Mouse (Mus musculus) embryonic facial prominence, embryonic 11.5 days (tissue): ENCODE data around the gene Gal3st2c. TPM values are rescaled to one million over a fixed set of nuclear protein-coding genes. Genes with fewer than 3 reads are reported as not detected.
"Not testable (repeated sequence)": the region's sequence is repeated elsewhere in the genome, so short reads cannot be mapped to it uniquely, and the experiment has no call there.

ENCODE experiments used
- ATAC-seq: fragments of 200-750 bp; cut with Nextera tagmentation; replicated peaks from 2 replicates; pipeline ENCODE4 v1.8.0; 2017; ENCODE audit warnings: low read depth; ENCODE audit not compliant: insufficient number of reproducible peaks, low FRiP score, low TSS enrichment
- DNase-seq: peaks from one replicate; pipeline ENCODE4 v3.0.0-alpha.2; 2015; ENCODE audit warnings: low spot score
- H3K27ac ChIP-seq: fragments of 300-500 bp; sonication (generic); replicated peaks from 2 replicates; pipeline ENCODE4 v1.5.1; 2014; ENCODE audit warnings: mild to moderate bottlenecking, low read depth, low read length, control low read depth
- H3K27me3 ChIP-seq: fragments of 300-500 bp; sonication (generic); 2 replicates; pipeline ENCODE4 v1.6.1; 2014; ENCODE audit warnings: mild to moderate bottlenecking, low read length, moderate library complexity, mixed read lengths; ENCODE audit not compliant: control insufficient read depth, insufficient read depth
- H3K36me3 ChIP-seq: fragments of 300-500 bp; sonication (generic); replicated peaks from 2 replicates; pipeline ENCODE4 v1.6.1; 2014; ENCODE audit warnings: low read depth, mild to moderate bottlenecking, low read length, moderate library complexity, mixed read lengths; ENCODE audit not compliant: control insufficient read depth, insufficient read depth
- H3K4me1 ChIP-seq: fragments of 300-500 bp; sonication (generic); 2 replicates; pipeline ENCODE4 v1.6.1; 2014; ENCODE audit warnings: low read length, mixed read lengths; ENCODE audit not compliant: control insufficient read depth, insufficient read depth
- H3K4me2 ChIP-seq: fragments of 300-500 bp; sonication (generic); 2 replicates; pipeline ENCODE4 v1.6.1; 2014; ENCODE audit warnings: low read depth, mild to moderate bottlenecking, control low read depth, low read length, moderate library complexity
- H3K4me3 ChIP-seq: fragments of 300-500 bp; sonication (generic); 2 replicates; pipeline ENCODE4 v1.5.1; 2014; ENCODE audit warnings: low read depth, low read length, control low read depth
- H3K9ac ChIP-seq: fragments of 300-500 bp; sonication (generic); replicated peaks from 2 replicates; pipeline ENCODE4 v1.6.1; 2014; ENCODE audit warnings: mild to moderate bottlenecking, control low read depth, low read length
- H3K9me3 ChIP-seq: fragments of 300-500 bp; sonication (generic); replicated peaks from 2 replicates; pipeline ENCODE4 v1.6.1; 2016; ENCODE audit warnings: mild to moderate bottlenecking, low read length, inconsistent platforms, mixed read lengths; ENCODE audit not compliant: control insufficient read depth
- WGBS: fragments of 180-500 bp; shearing (Covaris S2); extraction: QIAGEN DNeasy Blood & Tissue Kit; methylation state at CpG from one replicate; pipeline ENCODE4 v1.1.7; 2014; 5-methylcytosine and 5-hydroxymethylcytosine counted together
- polyA plus RNA-seq: library from polyadenylated mRNA; unstranded; fragments of >200 nt; fragmentation: Nextera tagmentation; extraction: Ambion mirVana; gene quantifications from 2 replicates; pipeline ENCODE4 v1.2.1, GENCODE M21; 2014

Gal3st2c gene
- polyA plus RNA-seq, 1 experiment from 2014 or later, result not detected

DNA sequence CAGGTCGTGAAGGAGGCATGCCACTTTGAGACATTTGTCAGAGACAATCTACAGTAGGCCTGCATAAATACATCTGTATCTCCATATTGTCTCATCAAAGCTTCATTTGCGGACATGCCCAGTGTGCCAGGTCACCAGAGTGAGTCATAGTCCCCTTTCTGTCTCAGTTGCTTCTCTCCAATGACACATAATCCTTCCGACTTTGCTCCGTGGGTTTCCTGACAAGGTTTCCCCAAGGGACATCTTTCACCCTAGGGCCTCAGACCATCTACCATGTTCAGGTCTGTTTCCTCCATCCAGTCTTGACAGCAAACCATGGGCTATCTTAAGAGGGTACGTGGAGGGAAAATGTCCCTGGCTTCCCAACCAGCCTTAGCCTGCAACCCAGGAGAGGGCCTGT is 60.8 kb downstream of the Gal3st2c start:
- no peak overlapping the region for H3K9ac ChIP-seq
- no peaks in the 10 kb centered on the region for H3K4me1 ChIP-seq
- DNase-seq (no peak), ATAC-seq (no peak)
- H3K4me2 ChIP-seq, result no peak overlapping the region
- no peaks in the 10 kb centered on the region for H3K36me3 ChIP-seq
- no peaks in the 10 kb centered on the region for H3K9me3 ChIP-seq
- 81% methylated on average over 5 of the region's 5 CpGs for WGBS
- no peaks in the 10 kb centered on the region for H3K27me3 ChIP-seq
- H3K4me3 ChIP-seq, result no peak overlapping the region
- H3K27ac ChIP-seq, result no peak overlapping the region

DNA sequence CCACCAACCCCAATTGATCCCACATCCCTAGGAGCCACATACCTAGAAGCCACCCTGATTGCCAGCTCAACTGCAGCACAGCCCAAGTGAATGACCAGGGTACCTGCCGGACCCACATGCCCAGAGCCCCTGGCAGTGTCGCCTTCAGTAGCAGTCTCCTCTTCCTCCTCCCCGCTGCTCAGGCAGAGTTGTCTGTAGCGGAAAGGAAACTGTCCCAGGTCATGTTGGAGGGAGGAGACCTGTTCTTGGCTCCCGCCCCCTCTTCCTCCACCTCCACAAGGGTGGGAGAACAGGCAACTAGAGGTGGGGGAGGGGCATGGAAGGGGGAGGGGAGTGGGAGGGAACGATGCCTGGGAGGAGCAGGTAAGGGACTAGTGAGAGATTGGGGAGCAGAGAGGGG is 62.1 kb downstream of the Gal3st2c start, which contains the start of gene Pdcd1:
Gene Pdcd1 (minus strand): TSS at position 181 of the 400 bp plus-strand sequence.
- Histone ChIP-seq H3K27ac (no peak within 1 kb of the TSS), H3K9me3 (no peaks in the 10 kb centered on the region), H3K9ac (no peak within 1 kb of the TSS), H3K27me3 (no peaks in the 10 kb centered on the region), H3K4me2 (no peak within 1 kb of the TSS), H3K4me1 (no peaks in the 10 kb centered on the region), H3K36me3 (no peaks in the 10 kb centered on the region), H3K4me3 (no peak within 1 kb of the TSS)
- ATAC-seq (no peak), DNase-seq (no peak)
- 51% methylated on average over 6 of the region's 6 CpGs for WGBS

DNA sequence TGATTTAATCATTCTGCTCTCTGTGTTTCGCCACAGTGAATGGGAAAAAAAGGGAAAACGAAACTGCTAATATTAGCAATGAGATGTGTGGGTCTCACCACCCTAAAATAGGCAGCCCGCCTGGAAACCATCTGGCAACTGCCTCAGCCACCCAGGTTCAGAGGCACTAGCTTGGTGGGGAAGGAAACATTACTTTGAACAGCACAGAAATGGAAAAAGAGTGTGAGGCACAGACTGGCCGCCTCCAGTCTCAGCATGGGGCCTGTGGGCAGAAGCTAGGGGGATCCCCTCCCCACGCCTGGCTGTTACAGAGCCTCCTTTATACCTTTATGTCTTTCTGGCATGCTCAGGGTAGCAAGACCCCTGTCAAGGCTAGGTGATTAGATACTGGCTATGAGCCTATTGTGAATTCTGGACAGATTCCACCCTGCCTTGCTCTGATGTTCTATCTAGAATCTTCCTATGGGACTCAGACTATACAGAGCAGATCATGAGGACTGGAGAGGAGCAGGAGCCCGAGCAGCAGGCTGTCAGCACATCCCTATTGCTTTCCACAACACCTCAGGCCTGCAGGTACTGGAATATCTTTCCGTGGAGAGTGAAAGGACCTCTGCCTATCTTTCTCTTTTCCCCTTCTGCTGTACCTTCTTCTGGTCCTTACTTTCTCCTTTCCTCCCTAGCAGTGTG is 63.4 kb downstream of the Gal3st2c start:
- H3K36me3 ChIP-seq, result no peaks in the 10 kb centered on the region
- no peaks in the 10 kb centered on the region for H3K27me3 ChIP-seq
- no peak overlapping the region for H3K4me2 ChIP-seq
- no peak overlapping the region for H3K9ac ChIP-seq
- H3K4me3 ChIP-seq, result no peak overlapping the region
- H3K27ac ChIP-seq, result no peak overlapping the region
- ATAC-seq, result no peak
- no peaks in the 10 kb centered on the region for H3K9me3 ChIP-seq
- WGBS, result 70% methylated on average over 7 of the region's 7 CpGs
- H3K4me1 ChIP-seq, result no peaks in the 10 kb centered on the region
- DNase-seq, result no peak

DNA sequence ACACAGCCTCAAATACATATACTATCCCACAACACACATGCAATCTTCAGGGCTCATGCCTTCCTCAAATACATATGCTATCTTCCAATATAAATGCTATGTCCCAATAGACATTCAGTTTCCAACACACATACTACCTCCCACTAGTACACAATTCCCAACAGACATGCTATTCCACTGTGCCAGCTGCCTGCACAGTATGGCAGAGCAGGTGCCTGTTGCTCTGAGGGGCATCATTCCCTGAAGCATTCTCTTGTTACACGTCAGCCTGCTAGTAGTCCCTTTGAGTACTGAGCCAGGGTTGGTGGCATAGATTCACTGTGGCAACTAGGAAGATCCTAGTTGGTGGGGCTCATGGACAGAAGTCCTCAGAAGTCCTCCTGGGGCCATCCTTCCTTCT is 64.2 kb downstream of the Gal3st2c start:
- Histone ChIP-seq H3K9me3 (no peaks in the 10 kb centered on the region), H3K4me2 (no peak overlapping the region), H3K27me3 (no peaks in the 10 kb centered on the region), H3K36me3 (no peaks in the 10 kb centered on the region), H3K4me1 (no peaks in the 10 kb centered on the region), H3K27ac (no peak overlapping the region), H3K4me3 (no peak overlapping the region), H3K9ac (no peak overlapping the region)
- 68% methylated on average over 1 of the region's 1 CpGs for WGBS
- DNase-seq (no peak), ATAC-seq (no peak)

DNA sequence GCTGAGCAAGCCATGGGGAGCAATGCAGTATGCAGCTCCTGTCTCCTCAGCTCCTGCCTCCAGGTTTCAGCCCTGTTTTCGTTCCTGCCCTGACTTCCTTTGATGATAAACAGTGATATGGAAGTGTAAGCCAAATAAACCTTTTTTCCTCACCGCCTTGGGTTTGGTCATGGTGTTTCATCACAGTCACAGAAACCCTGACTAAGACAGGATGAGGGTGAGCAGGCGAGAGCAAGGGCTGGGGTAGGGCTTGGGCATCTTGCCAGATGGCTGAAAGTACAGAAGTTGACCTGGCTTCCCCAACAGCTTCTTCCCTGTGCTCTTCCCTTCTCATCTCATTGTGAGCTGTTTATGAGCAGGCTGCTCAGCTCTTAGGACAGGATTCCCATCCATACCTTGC is 65.7 kb downstream of the Gal3st2c start:
- WGBS, result 78% methylated on average over 3 of the region's 3 CpGs
- ATAC-seq, result no peak
- H3K27me3 ChIP-seq, result no peaks in the 10 kb centered on the region
- H3K4me2 ChIP-seq, result no peak overlapping the region
- no peak overlapping the region for H3K4me3 ChIP-seq
- H3K4me1 ChIP-seq, result no peaks in the 10 kb centered on the region
- H3K27ac ChIP-seq, result no peak overlapping the region
- no peaks in the 10 kb centered on the region for H3K36me3 ChIP-seq
- no peak for DNase-seq
- H3K9ac ChIP-seq, result no peak overlapping the region
- H3K9me3 ChIP-seq, result no peaks in the 10 kb centered on the region

DNA sequence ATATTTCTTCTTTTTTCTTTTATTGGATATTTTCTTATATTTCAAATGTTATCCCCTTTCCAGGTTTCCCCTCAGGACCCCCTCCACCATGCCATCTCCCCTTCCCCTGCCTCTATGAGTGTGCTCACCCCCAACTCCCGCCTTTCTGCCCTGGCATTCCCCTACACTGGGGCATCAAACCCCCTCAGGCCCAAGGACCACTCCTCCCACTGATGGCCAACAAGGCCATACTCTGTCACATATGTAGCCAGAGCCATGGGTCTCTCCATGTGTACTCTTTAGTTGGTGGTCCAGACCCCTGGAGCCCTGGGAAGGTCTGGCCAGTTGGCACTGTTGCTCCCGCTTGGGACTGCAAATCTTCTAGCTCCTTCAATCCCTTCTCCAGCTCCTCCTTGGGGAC is 67.1 kb downstream of the Gal3st2c start:
- H3K27ac ChIP-seq, result no peak overlapping the region
- ATAC-seq (no peak), DNase-seq (no peak)
- WGBS, result 95% methylated on average over 2 of the region's 2 CpGs
- no peaks in the 10 kb centered on the region for H3K36me3 ChIP-seq
- H3K27me3 ChIP-seq, result no peaks in the 10 kb centered on the region
- no peaks in the 10 kb centered on the region for H3K4me1 ChIP-seq
- no peak overlapping the region for H3K4me3 ChIP-seq
- H3K4me2 ChIP-seq, result no peak overlapping the region
- no peak overlapping the region for H3K9ac ChIP-seq
- no peaks in the 10 kb centered on the region for H3K9me3 ChIP-seq

DNA sequence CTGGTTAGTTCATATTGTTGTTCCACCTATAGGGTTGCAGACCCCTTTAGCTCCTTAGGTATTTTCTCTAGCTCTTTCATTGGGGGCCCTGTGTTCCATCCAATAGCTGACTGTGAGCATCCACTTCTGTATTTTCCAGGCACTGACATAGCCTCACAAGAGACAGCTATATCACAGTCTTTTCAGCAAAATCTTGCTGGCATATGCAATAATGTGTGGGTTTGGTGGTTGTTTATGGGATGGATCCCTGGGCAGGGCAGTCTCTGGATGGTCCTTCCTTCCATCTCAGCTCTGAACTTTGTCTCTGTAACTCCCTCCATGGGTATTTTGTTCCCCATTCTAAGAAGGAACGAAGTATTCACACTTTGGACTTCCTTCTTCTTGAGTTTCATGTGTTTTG is 68.0 kb downstream of the Gal3st2c start:
- not testable (repeated sequence) for H3K9ac ChIP-seq, ATAC-seq, H3K9me3 ChIP-seq, H3K27ac ChIP-seq, H3K4me3 ChIP-seq, H3K27me3 ChIP-seq, DNase-seq, H3K4me2 ChIP-seq, H3K4me1 ChIP-seq, H3K36me3 ChIP-seq
- 69% methylated on average over 1 of the region's 1 CpGs for WGBS
